Mouse (Mus musculus): ENCODE measurements around the gene Tnfaip1. TPM values are rescaled to one million over a fixed set of nuclear protein-coding genes. Genes with fewer than 3 reads are reported as not detected.
A peak's percentile ranks its signal among the peaks of the same experiment; 100 is the strongest.
"Not testable (repeated sequence)": the region's sequence is repeated elsewhere in the genome, so short reads cannot be mapped to it uniquely, and the experiment has no call there.

Tnfaip1 gene
- total RNA-seq, 2 experiments from 2014 or later, result 0.58 to 0.60 TPM

DNA sequence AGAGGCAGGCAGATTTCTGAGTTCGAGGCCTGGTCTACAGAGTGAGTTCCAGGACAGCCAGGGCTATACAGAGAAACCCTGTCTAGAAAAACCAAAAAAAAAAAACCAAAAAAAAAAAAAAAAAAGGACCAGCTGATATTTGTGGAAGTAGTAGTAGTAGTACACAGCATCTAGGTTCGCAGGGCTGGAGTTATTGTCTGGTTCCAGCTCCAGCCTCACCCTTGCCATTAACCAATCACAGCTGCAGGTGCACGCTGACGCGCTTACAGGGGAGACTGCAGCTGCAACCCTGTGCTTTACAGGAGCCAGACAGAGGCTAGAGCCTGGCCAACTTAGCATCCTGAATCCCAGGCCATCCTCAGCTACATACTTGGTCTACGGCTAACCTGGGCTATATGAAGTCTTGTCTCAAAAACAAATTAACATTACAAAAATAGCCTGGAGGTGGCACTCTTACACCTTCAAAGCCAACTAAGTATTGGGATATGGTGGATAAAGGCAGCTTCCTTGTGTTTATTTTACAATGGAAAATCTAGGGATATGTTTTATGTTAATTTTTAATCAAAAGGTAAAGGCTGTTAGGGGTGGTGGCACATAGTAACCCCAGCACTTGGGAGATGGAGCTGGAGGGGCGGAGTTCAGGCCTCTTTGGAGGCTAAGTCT lies 8.4 kb upstream of the Tnfaip1 start:
- ATAC-seq (replicated peaks; ENCODE audit: low FRiP score, poor library complexity, severe bottlenecking), result no peak

- no peak for ATAC-seq (replicated peaks; ENCODE audit: low FRiP score, poor library complexity, severe bottlenecking)
Observed at GRCm38 (mm10) chr11:78540358-78540757, 4.2 kb upstream of the Tnfaip1 start.

- no peak for ATAC-seq (replicated peaks; ENCODE audit: low FRiP score, poor library complexity, severe bottlenecking)
Observed at GRCm38 (mm10) chr11:78536690-78537084, 555 bp upstream of the Tnfaip1 start.

DNA sequence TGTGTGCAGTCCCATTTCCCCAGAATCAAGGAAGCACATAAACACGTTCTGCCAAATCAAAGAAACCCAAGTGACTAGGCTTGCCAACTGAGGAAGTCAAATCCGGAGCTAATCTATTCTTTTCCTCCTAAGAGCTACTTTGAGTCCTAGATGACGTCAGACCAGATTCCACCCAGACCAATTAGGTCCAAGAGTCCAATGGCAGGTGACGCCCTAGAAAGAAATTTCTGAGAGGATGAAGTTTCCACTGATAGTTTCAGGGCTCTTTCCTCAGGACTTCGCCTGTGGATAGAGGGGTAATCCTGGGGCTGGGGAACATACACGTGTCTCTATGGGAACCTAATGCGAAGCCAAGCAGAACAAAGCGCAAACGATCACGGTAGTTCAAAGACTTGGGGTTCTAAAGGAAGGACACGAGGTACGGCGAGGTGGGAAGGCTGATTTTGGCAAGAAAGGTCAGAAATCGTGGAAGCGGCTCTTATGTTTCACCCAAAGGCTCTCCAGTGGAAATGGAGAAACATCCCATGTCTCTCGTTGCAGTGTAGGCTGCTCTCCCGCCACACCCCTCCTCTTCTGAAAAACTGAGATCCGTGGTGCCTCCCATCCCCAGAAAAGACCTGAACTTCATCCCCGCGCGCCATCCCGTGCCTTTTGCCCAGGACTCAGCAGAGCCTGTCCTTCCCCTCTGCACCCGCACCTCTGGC lies 604 bp downstream of the Tnfaip1 start:
- no peak for ATAC-seq (replicated peaks; ENCODE audit: low FRiP score, poor library complexity, severe bottlenecking)

DNA sequence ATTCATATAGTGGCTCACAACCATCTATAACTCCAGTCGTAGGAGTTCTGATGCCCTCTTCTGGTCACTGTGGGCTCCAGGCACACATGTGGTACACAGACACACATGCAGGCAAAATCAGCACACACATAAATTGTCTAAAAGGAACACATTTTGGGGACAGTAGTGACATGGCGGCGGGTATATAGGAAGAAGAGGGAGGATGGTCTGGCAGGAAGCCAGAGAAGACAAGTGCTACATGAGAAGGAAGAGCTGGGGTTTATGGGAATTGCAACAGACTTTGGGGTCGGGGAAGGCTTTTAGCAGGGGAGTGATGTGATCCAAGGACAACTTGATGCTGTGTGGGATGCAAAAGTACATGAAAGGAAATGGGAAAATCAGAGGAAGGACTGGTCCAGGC lies 1.6 kb downstream of the Tnfaip1 start:
- ATAC-seq (replicated peaks; ENCODE audit: low FRiP score, poor library complexity, severe bottlenecking), result no peak

DNA sequence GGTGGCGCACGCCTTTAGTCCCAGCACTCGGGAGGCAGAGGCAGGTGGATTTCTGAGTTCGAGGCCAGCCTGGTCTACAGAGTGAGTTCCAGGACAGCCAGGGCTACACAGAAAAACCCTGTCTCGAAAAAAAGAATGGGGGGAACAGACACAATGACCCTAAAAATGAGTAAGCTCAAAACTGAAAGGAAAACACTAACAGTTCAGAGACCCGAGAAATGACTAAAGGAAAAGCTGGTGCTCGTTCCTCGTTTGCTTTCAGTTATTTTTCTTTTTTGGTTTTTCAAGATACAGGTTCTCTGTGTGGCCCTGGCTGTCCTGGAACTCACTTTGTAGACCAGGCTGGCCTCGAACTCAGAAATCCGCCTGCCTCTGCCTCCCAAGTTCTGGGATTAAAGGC lies 4.6 kb downstream of the Tnfaip1 start:
- ATAC-seq (replicated peaks; ENCODE audit: low FRiP score, poor library complexity, severe bottlenecking), result not testable (repeated sequence)

DNA sequence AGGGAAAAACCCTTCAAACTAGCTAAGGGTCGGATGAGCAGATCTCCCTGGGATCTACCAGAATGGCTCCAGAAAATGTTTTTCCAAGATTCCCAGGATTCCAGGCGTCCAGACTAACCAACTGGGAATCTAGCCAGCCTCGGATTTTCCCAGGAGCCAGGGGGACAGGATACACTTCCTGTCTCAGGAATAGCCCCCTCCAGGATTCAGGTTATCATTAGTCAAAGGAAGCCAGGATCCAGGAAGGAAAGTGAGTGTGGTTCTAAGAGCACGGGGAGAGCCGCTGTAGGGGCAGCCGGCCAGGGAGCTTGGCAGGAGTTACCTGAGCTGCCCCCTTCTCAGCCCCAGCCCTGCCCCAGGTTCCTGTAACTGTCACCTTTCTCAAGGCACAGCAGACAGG lies 5.1 kb downstream of the Tnfaip1 start:
- ATAC-seq (replicated peaks; ENCODE audit: low FRiP score, poor library complexity, severe bottlenecking), result no peak

- 0 out of 2 replicates have a peak, but pooled peaks have one; percentile 34 for ATAC-seq (replicated peaks; ENCODE audit: low FRiP score, poor library complexity, severe bottlenecking)
Observed at GRCm38 (mm10) chr11:78530001-78530400, 6.1 kb downstream of the Tnfaip1 start.

DNA sequence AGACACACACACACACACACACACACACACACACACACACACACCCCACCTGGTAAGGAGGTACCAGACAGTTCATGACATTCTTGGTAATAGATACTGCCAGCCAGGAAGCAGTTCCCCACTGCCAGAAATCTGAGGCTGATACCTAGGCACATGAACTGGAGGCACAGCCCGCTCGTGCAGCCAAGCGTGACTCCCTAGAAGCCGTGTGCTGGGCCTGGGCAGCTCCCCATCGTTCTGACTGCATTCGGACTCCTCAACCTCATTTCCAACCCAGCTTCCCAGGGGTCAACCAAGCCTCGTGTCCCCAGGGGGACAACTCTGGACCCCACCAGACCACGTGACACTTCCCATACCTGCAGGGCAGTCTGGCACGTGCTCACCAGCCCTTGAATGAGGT lies 7.4 kb downstream of the Tnfaip1 start:
- ATAC-seq (replicated peaks; ENCODE audit: low FRiP score, poor library complexity, severe bottlenecking), result no peak

- no peak for ATAC-seq (replicated peaks; ENCODE audit: low FRiP score, poor library complexity, severe bottlenecking)
Observed at GRCm38 (mm10) chr11:78524838-78525237, 11.3 kb downstream of the Tnfaip1 start.

- no peak for ATAC-seq (replicated peaks; ENCODE audit: low FRiP score, poor library complexity, severe bottlenecking)
Observed at GRCm38 (mm10) chr11:78523241-78523955, 12.7 kb downstream of the Tnfaip1 start.

- no peak for ATAC-seq (replicated peaks; ENCODE audit: low FRiP score, poor library complexity, severe bottlenecking)
Observed at GRCm38 (mm10) chr11:78522481-78522997, 13.6 kb downstream of the Tnfaip1 start.

DNA sequence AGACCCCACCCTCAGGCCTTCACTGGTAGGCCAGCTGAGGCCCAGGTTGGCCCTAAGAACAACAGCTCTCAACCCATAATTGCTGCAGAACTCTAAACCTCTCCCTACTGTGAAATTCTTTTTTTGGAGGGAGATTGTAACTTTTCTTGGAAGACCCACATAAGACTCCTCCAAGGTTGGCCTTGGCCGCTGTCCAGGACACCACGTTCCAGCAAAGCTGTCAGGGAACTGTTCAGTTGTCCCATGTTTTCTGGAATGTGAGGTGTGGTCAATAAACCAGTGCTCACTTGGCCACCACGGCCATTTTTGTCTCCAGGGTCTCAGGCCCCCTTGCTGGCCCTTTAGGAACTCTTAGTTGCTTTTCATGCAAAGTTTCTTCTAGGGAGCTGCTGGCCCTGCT lies 14.3 kb downstream of the Tnfaip1 start:
- no peak for ATAC-seq (replicated peaks; ENCODE audit: low FRiP score, poor library complexity, severe bottlenecking)

GRCm38 (mm10) chr11:78518931-78519330 lies 17.2 kb downstream of the Tnfaip1 start:
- ATAC-seq (replicated peaks; ENCODE audit: low FRiP score, poor library complexity, severe bottlenecking), result no peak

- no peak for ATAC-seq (replicated peaks; ENCODE audit: low FRiP score, poor library complexity, severe bottlenecking)
Observed at GRCm38 (mm10) chr11:78515549-78516325, 20.4 kb downstream of the Tnfaip1 start.

DNA sequence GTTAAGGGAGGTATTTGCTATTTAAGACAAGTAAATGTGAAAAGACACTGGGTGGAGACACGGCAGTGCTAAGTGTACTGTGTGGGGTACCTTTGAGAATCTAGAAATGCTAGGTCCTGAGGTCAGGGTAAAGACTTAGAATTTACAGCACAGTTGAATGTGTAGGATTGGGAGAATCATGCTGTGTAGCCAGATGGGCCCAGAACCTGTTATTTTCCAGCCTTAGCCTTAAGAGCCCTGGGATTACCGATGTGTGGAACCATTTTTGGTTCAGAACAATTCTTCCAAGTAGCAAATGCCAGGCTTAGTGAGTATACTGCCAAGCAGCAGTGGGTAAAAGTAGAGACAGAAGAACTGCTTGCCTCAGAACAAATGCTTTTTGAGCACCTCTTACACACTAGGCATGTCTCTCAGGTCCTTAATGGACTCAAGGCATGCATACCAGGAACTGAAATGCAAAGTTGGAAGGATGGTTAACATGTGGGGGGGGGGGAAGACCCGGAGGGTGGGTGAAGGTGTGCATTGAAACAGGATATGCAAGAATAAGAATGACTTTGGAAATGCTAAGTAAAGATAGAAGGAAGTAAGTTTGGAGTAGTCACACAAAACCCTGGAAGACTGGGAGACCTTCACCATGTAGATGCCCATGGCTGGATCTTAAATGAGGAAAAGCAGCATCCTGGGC lies 22.9 kb downstream of the Tnfaip1 start:
- no peak for ATAC-seq (replicated peaks; ENCODE audit: low FRiP score, poor library complexity, severe bottlenecking)

DNA sequence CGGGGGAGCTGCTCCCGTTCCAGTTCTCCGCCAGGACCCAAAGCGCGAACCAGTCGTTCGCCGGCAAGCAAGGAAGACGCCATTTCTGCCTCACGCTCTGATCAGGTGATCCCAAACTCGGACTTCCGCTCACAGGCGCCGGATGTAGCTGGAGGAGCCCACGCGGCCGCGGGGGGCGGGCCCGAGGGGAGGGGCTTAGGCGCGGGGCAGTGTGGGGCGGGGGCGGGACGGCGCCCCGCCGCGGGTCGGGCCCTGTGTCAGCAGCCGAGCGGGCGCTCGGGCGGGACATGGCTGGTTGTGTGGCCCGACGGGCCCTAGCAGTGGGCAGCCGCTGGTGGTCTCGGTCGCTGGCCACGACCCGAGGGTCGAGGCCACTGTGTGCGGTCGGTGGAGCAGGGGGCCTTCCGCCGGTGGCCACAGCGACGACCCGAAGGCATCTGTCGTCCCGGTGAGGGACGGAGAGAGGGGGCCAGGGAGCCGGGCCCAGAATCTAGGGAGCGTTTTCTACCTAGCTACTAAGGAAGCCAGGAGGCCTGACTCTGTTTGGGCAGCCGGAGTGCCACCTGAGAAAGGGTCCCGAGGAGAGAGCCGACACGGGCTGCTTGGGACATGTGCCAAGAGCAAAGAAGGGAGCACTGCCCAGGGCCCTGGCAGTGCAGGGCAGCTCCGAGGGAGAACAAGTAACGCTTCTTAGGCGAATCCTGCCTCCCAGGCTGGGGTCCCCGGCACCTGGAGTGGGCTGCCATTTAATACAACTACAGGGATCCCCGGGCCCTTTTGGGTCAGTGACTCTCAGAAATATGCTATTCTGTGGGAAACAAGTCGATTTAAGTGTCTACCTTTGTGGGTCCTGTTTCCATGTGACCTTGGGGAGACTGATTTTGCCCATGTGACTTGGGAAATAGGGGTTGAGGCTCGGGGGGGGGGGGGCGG lies 23.8 kb downstream of the Tnfaip1 start, which contains the start of the genes Tmem199 and Poldip2:
Tmem199 (minus strand) TSS at position 148 of the 933 bp plus-strand sequence.
Poldip2 (plus strand) TSS at position 169 of the 933 bp plus-strand sequence.
- ATAC-seq (replicated peaks; ENCODE audit: low FRiP score, poor library complexity, severe bottlenecking), result peak; percentile 92

GRCm38 (mm10) chr11:78509148-78509547 lies 27.0 kb downstream of the Tnfaip1 start:
- no peak for ATAC-seq (replicated peaks; ENCODE audit: low FRiP score, poor library complexity, severe bottlenecking)

Measured in erythroblast, adult 5-6 weeks (primary cell).